Mouse (Mus musculus): ENCODE measurements around the gene Shisal1. TPM values are rescaled to one million over a fixed set of nuclear protein-coding genes. Genes with fewer than 3 reads are reported as not detected.
A peak's percentile ranks its signal among the peaks of the same experiment; 100 is the strongest.

The Shisal1 gene
- polyA plus RNA-seq, 1 experiment from 2014 or later, result 0.74 TPM

DNA sequence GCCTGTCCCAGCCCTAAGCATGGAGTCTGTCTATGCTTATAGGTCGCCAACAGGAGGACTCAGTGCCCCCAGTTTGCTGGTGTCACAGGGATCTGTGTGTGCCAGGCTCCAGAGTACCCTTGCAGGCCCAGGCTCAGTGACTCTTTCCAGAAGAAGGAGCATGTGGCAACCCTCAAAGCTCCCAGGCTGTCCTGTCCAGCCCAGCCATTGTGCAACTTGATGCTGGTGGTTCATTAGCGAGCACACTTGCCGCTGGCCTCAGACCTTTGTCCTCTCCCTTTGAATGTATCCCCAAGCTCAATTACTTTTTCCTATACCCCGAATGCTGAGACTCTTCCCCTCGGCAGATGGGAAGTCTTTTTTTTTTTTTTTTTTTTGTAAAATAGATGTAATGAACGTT lies 12.1 kb upstream of the Shisal1 start:
- Histone ChIP-seq H3K27me3 (ENCODE audit: control insufficient read depth, insufficient read depth, low read depth, low read length) (no peaks in the 10 kb centered on the region), H3K4me1 (replicated peaks; ENCODE audit: control insufficient read depth, insufficient read depth, low read length) (no peaks in the 10 kb centered on the region), H3K4me3 (ENCODE audit: low read length) (no peak overlapping the region), H3K36me3 (ENCODE audit: control insufficient read depth, insufficient read depth, low read length) (no peaks in the 10 kb centered on the region), H3K9ac (ENCODE audit: low read length) (no peak overlapping the region), H3K27ac (ENCODE audit: low read length) (no peak overlapping the region), H3K4me2 (ENCODE audit: low read depth, low read length) (no peak overlapping the region), H3K9me3 (ENCODE audit: control insufficient read depth, low read length) (no peaks in the 10 kb centered on the region)
- no peak for ATAC-seq (ENCODE audit: low read depth)
- 74% methylated on average over 6 of the region's 6 CpGs for WGBS

DNA sequence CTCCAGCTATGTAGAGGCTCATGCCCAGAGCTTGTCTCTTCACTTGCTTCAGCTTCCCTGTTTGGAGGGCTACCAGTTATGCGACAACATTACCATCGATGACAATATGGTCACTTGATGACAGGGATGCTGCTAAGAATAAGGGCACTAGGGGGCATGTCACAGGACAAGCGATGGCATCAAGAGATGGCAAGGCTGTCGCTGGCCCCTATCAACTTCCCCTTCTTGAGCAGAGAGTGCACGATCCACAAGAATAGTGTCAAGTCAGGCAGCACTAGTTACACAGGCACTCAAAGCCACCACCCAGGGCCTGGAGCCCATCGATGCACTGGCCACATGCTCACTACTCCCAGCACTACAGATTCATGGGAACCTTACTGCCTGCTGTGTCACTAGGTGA lies 8.4 kb upstream of the Shisal1 start:
- no peak overlapping the region for H3K4me3 ChIP-seq (ENCODE audit: low read length)
- no peaks in the 10 kb centered on the region; the same call in 1 of the 2 replicates for H3K27me3 ChIP-seq (ENCODE audit: control insufficient read depth, insufficient read depth, low read depth, low read length)
- no peaks in the 10 kb centered on the region for H3K36me3 ChIP-seq (ENCODE audit: control insufficient read depth, insufficient read depth, low read length)
- ATAC-seq (ENCODE audit: low read depth), result no peak
- H3K4me2 ChIP-seq (ENCODE audit: low read depth, low read length), result no peak overlapping the region
- H3K9me3 ChIP-seq (ENCODE audit: control insufficient read depth, low read length), result no peaks in the 10 kb centered on the region
- no peak overlapping the region for H3K27ac ChIP-seq (ENCODE audit: low read length)
- H3K9ac ChIP-seq (ENCODE audit: low read length), result no peak overlapping the region
- H3K4me1 ChIP-seq (replicated peaks; ENCODE audit: control insufficient read depth, insufficient read depth, low read length), result peaks cover 9% of the 10 kb centered on the region
- WGBS, result 88% methylated on average over 6 of the region's 6 CpGs

GRCm38 (mm10) chr15:84453091-84453490 lies 6.2 kb upstream of the Shisal1 start:
- no peak overlapping the region for H3K9ac ChIP-seq (ENCODE audit: low read length)
- no peak overlapping the region for H3K27ac ChIP-seq (ENCODE audit: low read length)
- peaks cover 11% of the 10 kb centered on the region for H3K4me1 ChIP-seq (replicated peaks; ENCODE audit: control insufficient read depth, insufficient read depth, low read length)
- no peak for ATAC-seq (ENCODE audit: low read depth)
- no peaks in the 10 kb centered on the region for H3K9me3 ChIP-seq (ENCODE audit: control insufficient read depth, low read length)
- H3K36me3 ChIP-seq (ENCODE audit: control insufficient read depth, insufficient read depth, low read length), result no peaks in the 10 kb centered on the region
- H3K4me2 ChIP-seq (ENCODE audit: low read depth, low read length), result no peak overlapping the region
- H3K4me3 ChIP-seq (ENCODE audit: low read length), result no peak overlapping the region
- 84% methylated on average over 2 of the region's 2 CpGs for WGBS
- H3K27me3 ChIP-seq (ENCODE audit: control insufficient read depth, insufficient read depth, low read depth, low read length), result peaks cover 6% of the 10 kb centered on the region; the same call in 1 of the 2 replicates

GRCm38 (mm10) chr15:84450441-84451183 lies 3.7 kb upstream of the Shisal1 start:
- Histone ChIP-seq H3K4me3 (ENCODE audit: low read length) (no peak overlapping the region), H3K9me3 (ENCODE audit: control insufficient read depth, low read length) (no peaks in the 10 kb centered on the region), H3K27ac (ENCODE audit: low read length) (0 out of 2 replicates have a peak overlapping the region, but pooled peaks have one; percentile 13)

DNA sequence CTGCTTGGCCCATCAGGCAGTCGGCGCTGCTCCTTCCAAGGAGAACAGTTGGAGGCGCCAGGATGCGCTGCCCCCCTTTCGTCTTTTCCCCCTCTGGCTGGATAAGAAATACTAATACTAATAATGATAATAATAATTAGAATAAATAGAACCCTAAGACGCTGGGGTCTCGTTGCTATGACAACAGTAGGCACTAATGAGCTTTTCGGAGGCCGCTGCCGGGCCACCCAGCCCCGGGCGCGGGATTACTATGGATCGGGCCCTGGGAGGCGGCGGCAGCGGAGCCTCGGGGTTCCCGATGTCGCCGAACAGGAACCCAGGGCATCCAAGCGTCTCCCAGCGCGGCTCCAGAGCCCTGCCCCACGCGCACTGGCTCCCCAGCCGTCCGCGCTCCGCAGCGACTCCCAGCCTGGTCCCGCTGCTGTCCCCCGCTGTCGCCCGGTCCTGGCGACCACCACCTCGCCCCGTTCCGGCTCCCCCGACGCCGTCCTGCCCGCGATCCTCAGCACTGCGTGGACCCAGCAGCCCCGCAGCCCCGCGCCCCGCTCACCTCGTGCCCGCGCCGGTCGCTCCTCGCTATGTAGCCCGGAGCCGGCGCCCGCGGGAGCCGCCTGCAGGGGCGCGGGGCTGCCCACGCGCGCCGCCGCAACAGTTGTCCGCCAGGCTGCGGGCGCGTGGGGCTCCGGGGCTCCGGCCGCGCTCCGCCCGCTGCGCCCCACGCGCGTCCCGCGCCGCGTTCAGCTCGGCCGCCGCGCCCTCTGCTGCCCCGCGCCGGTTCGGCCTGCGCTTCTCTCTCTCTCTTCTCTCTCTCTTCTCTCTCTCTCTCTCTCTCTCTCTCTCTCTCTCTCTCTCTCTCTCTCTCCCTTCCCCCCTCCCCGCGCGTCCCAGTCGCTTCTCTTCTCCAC lies 833 bp downstream of the Shisal1 start:
- no peak overlapping the region for H3K27ac ChIP-seq (ENCODE audit: low read length)
- no peaks in the 10 kb centered on the region for H3K36me3 ChIP-seq (ENCODE audit: control insufficient read depth, insufficient read depth, low read length)
- peak overlapping the region; percentile 59 for H3K9ac ChIP-seq (ENCODE audit: low read length)
- peak overlapping the region; percentile 96 for H3K4me2 ChIP-seq (ENCODE audit: low read depth, low read length)
- peaks cover 15% of the 10 kb centered on the region for H3K4me1 ChIP-seq (replicated peaks; ENCODE audit: control insufficient read depth, insufficient read depth, low read length)
- no peaks in the 10 kb centered on the region for H3K9me3 ChIP-seq (ENCODE audit: control insufficient read depth, low read length)
- under 1% methylated on average over 86 of the region's 99 CpGs for WGBS
- H3K27me3 ChIP-seq (ENCODE audit: control insufficient read depth, insufficient read depth, low read depth, low read length), result peaks cover 45% of the 10 kb centered on the region
- peak overlapping the region; percentile 51 for H3K4me3 ChIP-seq (ENCODE audit: low read length)
- ATAC-seq (ENCODE audit: low read depth), result no peak

More at GRCm38 (mm10) chr15:84450441-84451183, 3.7 kb upstream of the Shisal1 start:
- 5% methylated on average over 21 of the region's 21 CpGs for WGBS
- peak; percentile 39; the same call in 1 of the 2 replicates for ATAC-seq (ENCODE audit: low read depth)
- Histone ChIP-seq H3K36me3 (ENCODE audit: control insufficient read depth, insufficient read depth, low read length) (no peaks in the 10 kb centered on the region), H3K27me3 (ENCODE audit: control insufficient read depth, insufficient read depth, low read depth, low read length) (peaks cover 29% of the 10 kb centered on the region), H3K9ac (ENCODE audit: low read length) (no peak overlapping the region; the same call in 1 of the 2 replicates), H3K4me1 (replicated peaks; ENCODE audit: control insufficient read depth, insufficient read depth, low read length) (peaks cover 16% of the 10 kb centered on the region), H3K4me2 (ENCODE audit: low read depth, low read length) (peak overlapping the region; percentile 41)

DNA sequence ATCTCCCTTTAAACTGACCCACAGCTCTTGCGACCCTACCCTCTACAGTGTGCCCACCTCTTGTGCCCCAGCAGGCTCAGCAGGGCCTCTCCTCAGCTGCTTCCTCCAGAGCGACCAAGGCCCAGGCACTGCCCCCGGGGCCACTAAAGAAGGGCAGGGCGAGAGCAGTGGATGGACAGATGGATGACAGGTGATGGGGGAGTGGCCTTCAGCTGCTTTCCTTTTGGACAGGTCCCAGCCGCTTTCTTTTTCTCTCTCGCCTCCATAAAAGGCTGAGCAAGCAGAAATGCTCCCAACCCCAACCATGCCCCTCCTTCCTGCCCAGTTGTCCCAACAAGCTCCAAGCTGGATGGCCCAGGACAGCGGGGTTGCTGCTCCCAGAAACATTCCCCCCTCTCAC lies 2.7 kb downstream of the Shisal1 start:
- no peak for ATAC-seq (ENCODE audit: low read depth)
- 0 out of 2 replicates have a peak, but pooled peaks cover 5% of the 10 kb centered on the region for H3K4me1 ChIP-seq (replicated peaks; ENCODE audit: control insufficient read depth, insufficient read depth, low read length)
- WGBS, result 37% methylated on average over 7 of the region's 7 CpGs
- H3K9me3 ChIP-seq (ENCODE audit: control insufficient read depth, low read length), result no peaks in the 10 kb centered on the region
- no peak overlapping the region for H3K9ac ChIP-seq (ENCODE audit: low read length)
- H3K27ac ChIP-seq (ENCODE audit: low read length), result no peak overlapping the region
- no peak overlapping the region for H3K4me2 ChIP-seq (ENCODE audit: low read depth, low read length)
- H3K36me3 ChIP-seq (ENCODE audit: control insufficient read depth, insufficient read depth, low read length), result no peaks in the 10 kb centered on the region
- H3K27me3 ChIP-seq (ENCODE audit: control insufficient read depth, insufficient read depth, low read depth, low read length), result peaks cover 42% of the 10 kb centered on the region
- H3K4me3 ChIP-seq (ENCODE audit: low read length), result no peak overlapping the region

DNA sequence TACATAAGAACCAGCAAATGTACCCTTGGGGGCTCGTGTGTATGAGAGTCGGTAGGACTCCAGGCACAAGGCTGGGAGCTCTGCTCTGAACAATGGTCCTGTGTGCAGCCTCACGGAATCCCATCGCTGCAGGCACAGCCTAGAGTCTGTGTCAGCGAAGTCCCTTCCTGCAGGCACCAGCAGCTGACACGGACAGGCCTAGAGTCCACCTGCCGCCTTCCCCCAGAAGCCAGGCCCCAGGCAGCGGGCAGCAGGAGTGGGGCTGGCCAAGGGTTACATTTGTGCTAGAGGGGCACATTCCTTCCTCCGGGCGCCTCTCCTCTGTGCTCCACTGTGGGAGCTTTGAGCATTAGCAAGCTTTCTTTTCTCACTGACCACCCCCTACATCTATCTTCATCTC lies 3.3 kb downstream of the Shisal1 start:
- Histone ChIP-seq H3K9ac (ENCODE audit: low read length) (no peak overlapping the region), H3K27me3 (ENCODE audit: control insufficient read depth, insufficient read depth, low read depth, low read length) (peaks cover 39% of the 10 kb centered on the region), H3K4me1 (replicated peaks; ENCODE audit: control insufficient read depth, insufficient read depth, low read length) (0 out of 2 replicates have a peak, but pooled peaks cover 5% of the 10 kb centered on the region), H3K9me3 (ENCODE audit: control insufficient read depth, low read length) (no peaks in the 10 kb centered on the region), H3K36me3 (ENCODE audit: control insufficient read depth, insufficient read depth, low read length) (no peaks in the 10 kb centered on the region), H3K4me3 (ENCODE audit: low read length) (no peak overlapping the region), H3K27ac (ENCODE audit: low read length) (no peak overlapping the region), H3K4me2 (ENCODE audit: low read depth, low read length) (no peak overlapping the region)
- no peak for ATAC-seq (ENCODE audit: low read depth)
- 44% methylated on average over 10 of the region's 10 CpGs for WGBS

DNA sequence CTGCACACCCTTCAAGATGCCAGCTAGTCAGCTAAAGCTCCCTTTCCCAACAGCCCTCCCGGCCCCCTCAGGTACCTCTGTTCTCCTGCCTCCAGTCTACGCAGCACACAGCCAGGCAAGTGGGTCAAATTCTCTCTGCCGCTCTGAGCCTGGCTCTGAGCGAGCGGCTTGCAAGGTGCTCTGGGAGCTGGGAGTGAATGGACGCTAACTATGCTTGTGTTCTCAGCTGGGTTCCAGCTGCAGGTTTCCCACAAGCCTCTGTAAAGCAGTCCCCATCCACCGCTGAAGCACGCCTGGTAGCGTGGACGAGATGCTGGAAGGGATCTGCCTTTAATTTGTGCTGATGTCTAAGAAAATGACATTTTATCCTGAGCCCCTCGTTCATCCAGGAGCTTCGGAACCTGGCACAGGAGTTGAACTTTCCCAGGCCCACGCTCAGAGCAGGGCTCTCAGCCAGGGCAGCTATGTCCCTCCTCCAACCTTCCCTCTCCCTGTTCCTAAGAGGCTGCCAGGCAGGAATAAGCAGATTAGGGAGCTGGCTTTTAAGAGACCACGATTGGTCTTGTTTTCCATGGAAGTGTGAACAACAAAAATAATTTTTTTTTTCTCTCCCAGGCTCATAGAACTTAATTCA lies 5.1 kb downstream of the Shisal1 start:
- Histone ChIP-seq H3K4me1 (replicated peaks; ENCODE audit: control insufficient read depth, insufficient read depth, low read length) (0 out of 2 replicates have a peak, but pooled peaks cover 5% of the 10 kb centered on the region), H3K4me2 (ENCODE audit: low read depth, low read length) (no peak overlapping the region), H3K27me3 (ENCODE audit: control insufficient read depth, insufficient read depth, low read depth, low read length) (peaks cover 26% of the 10 kb centered on the region), H3K9me3 (ENCODE audit: control insufficient read depth, low read length) (no peaks in the 10 kb centered on the region), H3K27ac (ENCODE audit: low read length) (no peak overlapping the region), H3K36me3 (ENCODE audit: control insufficient read depth, insufficient read depth, low read length) (no peaks in the 10 kb centered on the region), H3K9ac (ENCODE audit: low read length) (no peak overlapping the region), H3K4me3 (ENCODE audit: low read length) (no peak overlapping the region)
- WGBS, result 55% methylated on average over 14 of the region's 14 CpGs
- ATAC-seq (ENCODE audit: low read depth), result no peak
